Mouse (Mus musculus) heart, embryonic 13.5 days (tissue): Measurements from ENCODE around the gene Tmem198b. TPM values are rescaled to one million over a fixed set of nuclear protein-coding genes. Genes with fewer than 3 reads are reported as not detected.
A peak's percentile ranks its signal among the peaks of the same experiment; 100 is the strongest.
"Not testable (repeated sequence)": the region's sequence is repeated elsewhere in the genome, so short reads cannot be mapped to it uniquely, and the experiment has no call there.

Source experiments
- ATAC-seq: fragments of 200-750 bp; cut with Nextera tagmentation; 2 replicates; pipeline ENCODE4 v1.8.0; 2017; ENCODE audit warnings: moderate TSS enrichment; ENCODE audit not compliant: insufficient number of reproducible peaks, low FRiP score, low TSS enrichment; ENCODE audit errors: extremely low read depth
- H3K27ac ChIP-seq: fragments of 300-500 bp; sonication (generic); replicated peaks from 2 replicates; pipeline ENCODE4 v1.5.1; 2015; ENCODE audit warnings: moderate library complexity, mild to moderate bottlenecking, inconsistent platforms
- H3K27me3 ChIP-seq: fragments of 300-500 bp; sonication (generic); replicated peaks from 2 replicates; pipeline ENCODE4 v1.6.1; 2015; ENCODE audit warnings: mild to moderate bottlenecking, inconsistent platforms
- H3K36me3 ChIP-seq: fragments of 300-500 bp; sonication (generic); 2 replicates; pipeline ENCODE4 v1.6.1; 2015; ENCODE audit warnings: mild to moderate bottlenecking, inconsistent platforms
- H3K4me1 ChIP-seq: fragments of 300-500 bp; sonication (generic); 2 replicates; pipeline ENCODE4 v1.6.1; 2015; ENCODE audit warnings: inconsistent platforms
- H3K4me2 ChIP-seq: fragments of 300-500 bp; sonication (generic); 2 replicates; pipeline ENCODE4 v1.6.1; 2015; ENCODE audit warnings: inconsistent platforms, mild to moderate bottlenecking, moderate library complexity
- H3K4me3 ChIP-seq: fragments of 300-500 bp; sonication (generic); 2 replicates; pipeline ENCODE4 v1.5.1; 2015; ENCODE audit warnings: moderate library complexity, mild to moderate bottlenecking, inconsistent platforms
- H3K9ac ChIP-seq: fragments of 300-500 bp; sonication (generic); 2 replicates; pipeline ENCODE4 v1.6.1; 2015; ENCODE audit warnings: inconsistent platforms, mild to moderate bottlenecking, moderate library complexity
- H3K9me3 ChIP-seq: fragments of 300-500 bp; sonication (generic); 2 replicates; pipeline ENCODE4 v1.6.1; 2016; ENCODE audit warnings: inconsistent platforms
- WGBS: fragments of 180-500 bp; shearing (Covaris S2); methylation state at CpG from one replicate; pipeline ENCODE4 v1.1.7; 2015; ENCODE audit warnings: mixed read lengths; 5-methylcytosine and 5-hydroxymethylcytosine counted together
- polyA plus RNA-seq: library from polyadenylated mRNA; unstranded; fragments of >200 nt; fragmentation: Nextera tagmentation; extraction: Ambion mirVana; gene quantifications from 2 replicates; pipeline ENCODE4 v1.2.1, GENCODE M21; 2015

Tmem198b gene
- polyA plus RNA-seq = 18.7 and 19.0 TPM in 2 replicates

- Histone ChIP-seq H3K36me3 (peaks cover 59% of the 10 kb centered on the region), H3K4me3 (peak within 1 kb of the TSS; percentile 77), H3K9me3 (no peaks in the 10 kb centered on the region), H3K27ac (peak within 1 kb of the TSS; percentile 97), H3K4me2 (peak within 1 kb of the TSS; percentile 78), H3K9ac (peak within 1 kb of the TSS; percentile 92), H3K27me3 (no peaks in the 10 kb centered on the region), H3K4me1 (peaks cover 54% of the 10 kb centered on the region)
- WGBS = under 1% methylated on average over 28 of the region's 28 CpGs
- peak; percentile 47 for ATAC-seq
Measured at GRCm38 (mm10) chr10:128804271-128805091, at the start of gene Tmem198b. Tmem198b (minus strand) TSS chr10:128804370.

- no peak for ATAC-seq
- Histone ChIP-seq H3K4me3 (no peak overlapping the region), H3K4me1 (no peaks in the 10 kb centered on the region), H3K27ac (no peak overlapping the region), H3K27me3 (no peaks in the 10 kb centered on the region), H3K9me3 (no peaks in the 10 kb centered on the region), H3K9ac (no peak overlapping the region), H3K4me2 (no peak overlapping the region), H3K36me3 (peaks cover 66% of the 10 kb centered on the region)
- 82% methylated on average over 3 of the region's 3 CpGs for WGBS
Measured at GRCm38 (mm10) chr10:128850339-128850738, 46.2 kb upstream of the Tmem198b start.

GRCm38 (mm10) chr10:128848426-128848825, 44.3 kb upstream of the Tmem198b start:
- Histone ChIP-seq H3K27me3 (no peaks in the 10 kb centered on the region), H3K4me2 (no peak overlapping the region), H3K9ac (no peak overlapping the region), H3K9me3 (no peaks in the 10 kb centered on the region), H3K4me3 (no peak overlapping the region), H3K27ac (no peak overlapping the region), H3K36me3 (peaks cover 69% of the 10 kb centered on the region), H3K4me1 (0 out of 2 replicates have a peak, but pooled peaks cover 3% of the 10 kb centered on the region)
- no peak for ATAC-seq
- 67% methylated on average over 2 of the region's 2 CpGs for WGBS

DNA sequence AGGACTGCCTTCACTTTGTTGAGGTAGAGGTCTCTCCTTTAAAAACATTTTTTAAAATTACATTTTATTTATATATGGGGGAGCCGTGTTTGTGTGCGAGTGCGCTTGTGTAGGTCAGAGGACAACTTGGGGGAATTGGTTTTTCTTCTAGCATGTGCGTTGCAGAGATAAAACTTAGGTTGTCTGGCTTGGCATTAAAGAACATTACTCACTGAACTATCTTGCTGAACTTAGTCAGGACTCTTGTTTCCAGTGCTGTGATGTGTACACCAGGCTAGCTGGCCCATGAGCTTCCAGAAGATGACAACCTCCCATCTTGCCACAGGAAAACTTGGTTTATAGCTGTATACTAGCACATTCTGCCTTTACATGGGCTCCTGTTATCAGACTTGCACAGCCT, 42.5 kb upstream of the Tmem198b start:
- Histone ChIP-seq H3K4me1 (0 out of 2 replicates have a peak, but pooled peaks cover 3% of the 10 kb centered on the region), H3K9ac (no peak overlapping the region), H3K36me3 (peaks cover 75% of the 10 kb centered on the region), H3K4me3 (no peak overlapping the region), H3K27me3 (no peaks in the 10 kb centered on the region), H3K4me2 (no peak overlapping the region), H3K9me3 (no peaks in the 10 kb centered on the region), H3K27ac (no peak overlapping the region)
- 90% methylated on average over 4 of the region's 4 CpGs for WGBS
- ATAC-seq = no peak

GRCm38 (mm10) chr10:128845516-128845915, 41.3 kb upstream of the Tmem198b start:
- no peak for ATAC-seq

GRCm38 (mm10) chr10:128843260-128843659, 39.1 kb upstream of the Tmem198b start:
- ATAC-seq = no peak
- Histone ChIP-seq H3K36me3 (peaks cover 80% of the 10 kb centered on the region), H3K4me2 (no peak overlapping the region), H3K9ac (no peak overlapping the region), H3K27me3 (no peaks in the 10 kb centered on the region), H3K27ac (no peak overlapping the region), H3K9me3 (no peaks in the 10 kb centered on the region), H3K4me1 (0 out of 2 replicates have a peak, but pooled peaks cover 3% of the 10 kb centered on the region), H3K4me3 (no peak overlapping the region)
- WGBS = 92% methylated on average over 5 of the region's 5 CpGs

More at GRCm38 (mm10) chr10:128845516-128845915, 41.3 kb upstream of the Tmem198b start:
- H3K36me3 ChIP-seq = peaks cover 79% of the 10 kb centered on the region
- WGBS = 75% methylated on average over 2 of the region's 2 CpGs
- no peak overlapping the region for H3K27ac ChIP-seq
- no peak overlapping the region for H3K4me2 ChIP-seq
- H3K9ac ChIP-seq = no peak overlapping the region
- no peak overlapping the region for H3K4me3 ChIP-seq
- 0 out of 2 replicates have a peak, but pooled peaks cover 3% of the 10 kb centered on the region for H3K4me1 ChIP-seq
- H3K9me3 ChIP-seq = no peaks in the 10 kb centered on the region
- no peaks in the 10 kb centered on the region for H3K27me3 ChIP-seq

DNA sequence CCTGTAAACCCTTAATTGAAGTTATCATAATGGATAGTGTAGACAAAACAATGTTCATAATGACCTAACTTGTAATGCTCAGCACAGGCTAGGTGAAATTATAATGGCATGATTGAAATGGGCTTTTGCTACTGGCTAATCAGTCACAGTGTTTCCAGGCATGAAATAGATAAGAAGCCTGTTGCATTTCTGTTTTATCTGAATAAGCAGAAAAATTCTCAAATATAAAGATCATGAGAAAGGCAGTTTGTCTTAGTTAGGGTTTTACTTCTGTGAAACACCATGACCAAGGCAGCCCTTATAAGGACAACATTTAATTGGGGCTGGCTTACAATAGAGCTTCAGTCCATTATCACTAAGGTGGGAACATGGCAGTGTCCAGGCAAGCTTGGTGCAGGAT, 36.4 kb upstream of the Tmem198b start:
- Histone ChIP-seq H3K9me3 (no peaks in the 10 kb centered on the region), H3K4me1 (0 out of 2 replicates have a peak, but pooled peaks cover 3% of the 10 kb centered on the region), H3K36me3 (peaks cover 82% of the 10 kb centered on the region), H3K4me3 (no peak overlapping the region), H3K4me2 (no peak overlapping the region), H3K27me3 (no peaks in the 10 kb centered on the region), H3K9ac (no peak overlapping the region), H3K27ac (no peak overlapping the region)
- ATAC-seq = no peak

DNA sequence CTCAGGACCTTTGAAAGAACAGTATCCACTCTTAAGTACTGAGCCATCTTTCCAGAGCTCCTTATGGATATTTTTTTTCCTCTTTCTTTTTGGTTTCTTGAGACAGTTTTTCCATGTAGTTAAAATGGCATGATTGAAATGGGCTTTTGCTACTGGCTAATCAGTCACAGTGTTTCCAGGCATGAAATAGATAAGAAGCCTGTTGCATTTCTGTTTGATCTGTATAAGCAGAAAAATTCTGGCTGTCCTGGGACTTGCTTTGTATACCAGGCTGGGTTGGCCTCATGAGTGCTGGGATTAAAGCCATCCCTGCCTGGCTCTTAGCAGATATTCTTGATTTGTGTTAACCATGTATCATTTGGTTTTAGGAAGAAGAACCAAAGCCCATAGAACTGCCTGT, 35.3 kb upstream of the Tmem198b start:
- H3K9ac ChIP-seq = no peak overlapping the region
- H3K4me2 ChIP-seq = no peak overlapping the region
- no peaks in the 10 kb centered on the region for H3K9me3 ChIP-seq
- no peak overlapping the region for H3K4me3 ChIP-seq
- no peak for ATAC-seq
- peaks cover 86% of the 10 kb centered on the region for H3K36me3 ChIP-seq
- H3K27me3 ChIP-seq = no peaks in the 10 kb centered on the region
- no peak overlapping the region for H3K27ac ChIP-seq
- no peaks in the 10 kb centered on the region for H3K4me1 ChIP-seq

- no peak overlapping the region for H3K9ac ChIP-seq
- H3K27me3 ChIP-seq = no peaks in the 10 kb centered on the region
- peaks cover 92% of the 10 kb centered on the region for H3K36me3 ChIP-seq
- no peak overlapping the region for H3K4me2 ChIP-seq
- no peak overlapping the region for H3K4me3 ChIP-seq
- no peaks in the 10 kb centered on the region for H3K4me1 ChIP-seq
- no peak overlapping the region for H3K27ac ChIP-seq
- no peak for ATAC-seq
- no peaks in the 10 kb centered on the region for H3K9me3 ChIP-seq
Measured at GRCm38 (mm10) chr10:128837400-128837799, 33.2 kb upstream of the Tmem198b start.

DNA sequence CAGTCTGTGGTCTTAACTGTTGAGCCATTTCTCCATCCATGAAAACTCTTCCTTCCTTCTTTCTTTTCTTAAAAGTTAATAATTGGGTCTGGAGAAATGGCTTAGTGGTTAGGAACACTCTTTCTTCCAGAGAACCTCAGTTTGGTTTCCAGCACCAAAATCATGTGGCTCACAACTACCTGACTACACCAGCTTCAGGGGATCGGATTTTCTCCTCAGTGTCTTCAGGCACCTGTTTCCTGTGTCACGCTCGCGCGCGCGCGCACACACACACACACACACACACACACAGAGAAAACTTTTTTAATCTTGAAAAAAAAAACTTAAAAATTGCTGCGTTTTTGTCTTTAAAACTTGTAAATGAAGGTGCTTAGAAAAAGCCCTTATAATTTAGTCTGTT, 19.7 kb upstream of the Tmem198b start:
- ATAC-seq = no peak
- H3K9me3 ChIP-seq = no peaks in the 10 kb centered on the region
- H3K4me2 ChIP-seq = no peak overlapping the region
- no peak overlapping the region for H3K9ac ChIP-seq
- H3K27me3 ChIP-seq = no peaks in the 10 kb centered on the region
- no peak overlapping the region for H3K4me3 ChIP-seq
- peaks cover 42% of the 10 kb centered on the region for H3K36me3 ChIP-seq
- H3K27ac ChIP-seq = no peak overlapping the region
- peaks cover 29% of the 10 kb centered on the region for H3K4me1 ChIP-seq
- 95% methylated on average over 9 of the region's 9 CpGs for WGBS

DNA sequence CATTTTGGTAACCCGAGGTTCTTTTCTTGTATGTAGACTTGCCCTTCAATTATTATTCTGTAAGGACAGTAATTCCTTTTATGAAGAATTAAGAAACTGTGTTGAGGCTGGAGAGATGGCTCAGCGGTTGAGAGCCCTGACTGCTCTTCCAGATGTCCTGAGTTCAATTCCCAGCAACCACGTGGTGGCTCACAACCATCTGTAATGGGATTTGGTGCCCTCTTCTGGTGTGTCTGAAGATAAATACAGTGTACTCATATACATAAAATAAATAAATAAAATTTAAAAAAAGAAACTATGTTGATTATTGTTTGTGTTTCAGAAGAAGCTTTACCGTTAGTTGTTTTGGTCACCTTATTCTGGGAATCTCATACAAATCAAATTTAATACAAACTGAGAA, 18.9 kb upstream of the Tmem198b start:
- ATAC-seq, H3K27me3 ChIP-seq, H3K9me3 ChIP-seq, H3K9ac ChIP-seq, H3K27ac ChIP-seq: not testable (repeated sequence)
- H3K4me2 ChIP-seq = peak overlapping the region; percentile 85
- peaks cover 29% of the 10 kb centered on the region for H3K4me1 ChIP-seq
- peaks cover 45% of the 10 kb centered on the region for H3K36me3 ChIP-seq
- 70% methylated on average over 4 of the region's 4 CpGs for WGBS
- H3K4me3 ChIP-seq = peak overlapping the region; percentile 81

- no peaks in the 10 kb centered on the region for H3K9me3 ChIP-seq
- H3K27me3 ChIP-seq = no peaks in the 10 kb centered on the region
- peak overlapping the region; percentile 54 for H3K27ac ChIP-seq
- WGBS = 1% methylated on average over 13 of the region's 13 CpGs
- H3K36me3 ChIP-seq = peaks cover 47% of the 10 kb centered on the region
- H3K4me3 ChIP-seq = peak overlapping the region; percentile 81
- no peak for ATAC-seq
- H3K4me1 ChIP-seq = peaks cover 29% of the 10 kb centered on the region
- peak overlapping the region; percentile 85 for H3K4me2 ChIP-seq
- H3K9ac ChIP-seq = peak overlapping the region; percentile 92
Measured at GRCm38 (mm10) chr10:128822135-128822534, 18.0 kb upstream of the Tmem198b start.
